Mouse (Mus musculus) liver, adult 2 months (tissue): ENCODE results near the gene Zfp771.

Experiments used
- CTCF ChIP-seq: fragments of 200-500 bp; IDR thresholded peaks from 2 replicates; pipeline ENCODE4 v1.5.1; 2011; ENCODE audit warnings: low read depth, low read length, control low read depth
- POLR2A ChIP-seq: fragments of 200-500 bp; IDR thresholded peaks from 2 replicates; pipeline ENCODE4 v1.6.1; 2011; ENCODE audit warnings: low read length, control low read depth; ENCODE audit not compliant: insufficient read depth; ENCODE audit errors: extremely low read depth

DNA sequence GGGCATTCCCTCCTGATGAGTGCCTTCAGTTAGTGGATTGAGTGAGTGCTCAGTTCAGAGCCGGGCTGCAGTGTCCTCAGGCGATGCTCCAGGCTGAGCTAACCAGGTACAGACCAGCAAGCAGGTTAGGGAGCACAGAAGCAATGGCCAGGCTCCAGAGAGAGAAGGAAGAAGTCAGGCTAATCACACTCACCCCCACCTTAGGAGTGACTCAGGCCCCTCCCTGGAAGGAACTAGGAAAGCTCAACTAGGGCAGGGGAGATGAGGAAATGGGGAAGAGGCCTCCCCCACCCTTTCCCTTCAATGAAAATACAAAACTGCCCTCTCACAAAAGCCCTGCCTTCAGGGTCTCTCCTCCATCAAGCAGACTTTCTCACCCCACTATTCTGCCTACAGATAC is 37.5 kb upstream of the Zfp771 start:
- TF ChIP-seq CTCF (no peak), POLR2A (no peak)
